Mouse (Mus musculus) c-Kit-positive CD71-negative TER-119-negative erythroid progenitor cells, embryonic 14.5 days (primary cell): Measurements from ENCODE around the gene 1700001P01Rik.
"Not testable (repeated sequence)": the region's sequence is repeated elsewhere in the genome, so short reads cannot be mapped to it uniquely, and the experiment has no call there.

Experiments used
- DNase-seq: peaks from one replicate; pipeline ENCODE4 v3.0.0-alpha.2; 2013; ENCODE audit warnings: low read depth

1700001P01Rik gene

DNA sequence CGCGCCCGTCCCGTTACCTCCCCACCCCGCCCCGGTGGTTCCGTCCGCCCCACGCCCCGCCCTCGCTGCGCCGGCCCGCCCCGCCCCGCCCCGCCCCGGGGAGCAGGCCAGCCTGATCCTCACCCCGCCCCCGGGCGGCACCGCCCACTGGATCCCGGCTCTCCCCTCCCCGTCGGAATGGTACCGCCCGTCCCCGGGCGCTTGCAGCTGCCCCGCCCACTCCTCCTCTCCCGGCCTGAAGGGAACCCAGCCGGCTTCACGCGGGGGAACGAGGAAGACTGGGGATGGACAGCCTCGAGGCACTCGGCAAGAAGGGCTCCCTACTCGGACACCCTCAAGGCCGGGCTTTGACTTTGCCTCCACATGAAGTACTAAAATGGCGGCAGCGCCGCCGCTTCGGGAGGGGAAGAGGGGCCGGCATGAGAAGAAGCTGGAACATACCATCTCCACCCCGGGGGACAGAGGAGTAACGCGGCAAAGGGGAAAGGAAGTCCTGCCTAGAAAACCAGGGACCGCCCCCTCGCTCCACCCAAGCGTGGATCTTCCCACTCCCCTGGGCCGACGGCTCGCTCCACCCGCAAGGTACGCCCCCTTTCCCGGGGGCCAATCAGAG, 30.9 kb downstream of the 1700001P01Rik start:
- peak; percentile 99 for DNase-seq

GRCm38 (mm10) chr11:97744063-97744717, 31.5 kb downstream of the 1700001P01Rik start, which contains the start of gene Pip4k2b:
TSS of gene Pip4k2b (minus strand) at chr11:97744704.
- no peak for DNase-seq

GRCm38 (mm10) chr11:97743423-97743822, 32.3 kb downstream of the 1700001P01Rik start:
- DNase-seq, result no peak

DNA sequence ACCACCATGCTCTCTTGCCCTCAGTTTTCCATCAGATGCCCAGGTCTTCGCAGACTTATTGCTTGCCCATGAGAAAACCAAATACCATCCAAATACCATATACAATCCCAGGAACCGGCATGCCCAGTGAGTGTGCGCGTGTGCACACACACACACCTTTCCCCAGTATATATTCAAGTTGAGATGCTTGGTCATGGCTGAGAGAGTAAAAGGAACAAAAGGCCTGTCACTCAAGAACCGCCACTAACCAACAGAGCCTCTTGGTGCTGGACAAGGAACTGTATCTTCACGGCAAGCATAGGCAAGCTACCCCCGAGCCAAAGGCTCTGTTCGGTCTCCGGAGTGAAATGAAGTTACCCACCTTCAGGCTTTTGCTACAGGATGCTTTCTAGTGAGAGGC, 33.1 kb downstream of the 1700001P01Rik start:
- DNase-seq, result no peak

- DNase-seq, result no peak
Observed at GRCm38 (mm10) chr11:97742157-97742556, 33.6 kb downstream of the 1700001P01Rik start.

DNA sequence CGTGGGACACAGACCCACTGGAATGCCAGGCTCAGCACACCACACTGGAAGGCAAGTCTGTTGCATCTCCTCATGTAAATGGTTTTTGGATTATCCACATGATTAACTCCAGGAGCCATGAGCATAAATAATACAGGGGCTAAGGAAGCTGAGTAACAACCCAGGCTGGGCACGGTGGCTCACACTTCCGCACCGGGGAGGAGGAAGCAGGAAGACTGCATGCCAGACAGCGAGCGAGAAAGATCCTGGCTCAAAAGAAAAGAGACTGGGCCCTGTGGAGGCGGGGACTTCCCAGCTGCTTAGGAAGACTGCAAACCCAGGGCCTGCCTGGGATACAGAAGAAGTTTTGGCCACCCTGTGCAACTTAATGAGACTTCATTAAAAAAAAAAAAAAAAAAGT, 35.5 kb downstream of the 1700001P01Rik start:
- DNase-seq, result no peak

GRCm38 (mm10) chr11:97739155-97739554, 36.6 kb downstream of the 1700001P01Rik start:
- no peak for DNase-seq

GRCm38 (mm10) chr11:97738703-97739102, 37.0 kb downstream of the 1700001P01Rik start:
- DNase-seq, result no peak

GRCm38 (mm10) chr11:97737600-97737999, 38.1 kb downstream of the 1700001P01Rik start:
- no peak for DNase-seq

DNA sequence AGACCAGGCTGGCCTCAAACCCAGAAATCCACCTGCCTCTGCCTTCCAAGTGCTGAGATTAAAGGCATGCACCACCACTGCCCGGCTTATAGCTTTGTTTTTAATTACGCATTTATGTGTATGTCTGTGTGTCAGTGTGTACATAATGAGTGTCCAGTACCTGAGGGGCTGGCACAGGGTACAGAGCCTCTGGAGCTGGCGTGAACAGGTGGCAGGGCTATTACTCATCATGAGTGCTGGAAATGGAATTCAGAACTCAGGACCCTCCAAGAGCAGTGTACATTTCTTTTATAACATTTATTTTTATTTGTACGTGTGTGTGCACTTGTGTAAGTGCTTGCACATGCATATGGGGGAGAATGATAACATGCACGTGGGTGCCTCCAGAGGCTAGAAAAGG, 39.1 kb downstream of the 1700001P01Rik start:
- DNase-seq, result no peak

GRCm38 (mm10) chr11:97734810-97735209, 40.9 kb downstream of the 1700001P01Rik start:
- not testable (repeated sequence) for DNase-seq

DNA sequence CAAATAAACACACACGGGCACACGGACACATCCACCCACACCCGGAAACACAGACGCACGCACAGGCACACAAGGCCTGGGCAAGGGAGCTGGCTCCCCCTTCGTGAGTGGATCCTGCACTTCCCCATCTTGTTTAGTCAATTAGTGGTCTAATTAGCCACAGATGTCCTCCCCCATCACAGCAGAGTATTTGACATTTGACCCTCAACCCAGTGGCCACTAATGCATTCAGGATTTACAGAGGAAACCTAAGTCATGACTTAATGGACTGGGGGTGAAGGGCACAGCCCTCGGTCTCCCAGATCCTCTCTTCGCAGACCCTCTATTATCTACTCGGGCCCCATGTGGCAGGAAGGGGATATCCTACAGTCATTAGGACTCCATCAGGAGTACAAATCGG, 42.0 kb downstream of the 1700001P01Rik start:
- DNase-seq, result no peak

DNA sequence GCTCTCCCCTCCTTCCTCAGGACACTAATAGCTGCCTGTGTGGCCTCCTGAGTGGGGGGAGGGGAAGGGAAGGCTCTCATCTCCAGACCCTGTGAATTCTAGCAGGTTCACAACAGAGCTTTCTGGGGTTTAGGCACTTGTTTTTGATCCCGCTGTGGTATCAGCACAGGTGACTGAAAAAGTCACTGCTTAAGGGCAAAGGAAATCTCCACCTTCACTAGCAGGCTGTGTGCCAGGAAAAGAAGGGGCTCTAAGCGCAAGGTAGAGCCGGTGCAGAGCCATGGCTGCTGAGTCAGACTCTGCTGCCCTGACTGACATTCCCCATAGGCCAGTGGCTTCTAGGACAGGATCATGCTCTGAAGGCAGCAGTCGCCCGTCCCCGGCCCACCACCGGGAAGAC, 47.0 kb downstream of the 1700001P01Rik start:
- no peak for DNase-seq

DNA sequence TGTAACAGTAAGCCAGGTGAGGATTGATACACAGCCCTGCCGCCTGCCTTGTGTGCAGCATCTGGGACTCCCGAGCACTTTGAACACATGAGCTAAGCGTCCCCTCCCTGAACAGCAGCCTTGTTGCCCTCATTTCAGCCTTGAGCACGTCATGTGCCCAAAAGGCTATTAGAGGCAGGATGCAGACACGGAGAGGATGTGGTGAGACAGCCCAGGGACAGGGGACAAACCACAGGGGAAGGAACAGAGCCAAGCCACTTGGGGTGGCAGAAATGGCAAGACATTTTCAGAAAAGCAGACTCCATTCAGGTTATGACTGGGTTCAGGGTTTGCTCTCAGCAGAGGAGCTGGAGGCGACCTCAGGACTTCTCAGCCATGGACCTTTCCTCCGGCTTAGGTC, 47.4 kb downstream of the 1700001P01Rik start:
- no peak for DNase-seq

GRCm38 (mm10) chr11:97723709-97724108, 52.0 kb downstream of the 1700001P01Rik start:
- DNase-seq, result no peak
